Mouse (Mus musculus) midbrain, embryonic 14.5 days (tissue): Measurements from ENCODE around the gene Cks1b. TPM values are rescaled to one million over a fixed set of nuclear protein-coding genes. Genes with fewer than 3 reads are reported as not detected.

Experiments used
- ATAC-seq: fragments of 200-750 bp; cut with Nextera tagmentation; 2 replicates; pipeline ENCODE4 v1.8.0; 2017; ENCODE audit warnings: moderate number of reproducible peaks, moderate library complexity; ENCODE audit not compliant: low FRiP score, low TSS enrichment
- DNase-seq: peaks from one replicate; pipeline ENCODE4 v3.0.0-alpha.2; 2015
- H3K27ac ChIP-seq: fragments of 300-500 bp; sonication (generic); replicated peaks from 2 replicates; pipeline ENCODE4 v1.5.1; 2014; ENCODE audit warnings: mild to moderate bottlenecking, low read depth, low read length, moderate library complexity
- H3K27me3 ChIP-seq: fragments of 300-500 bp; sonication (generic); 2 replicates; pipeline ENCODE4 v1.6.1; 2014; ENCODE audit warnings: low read length, control low read depth, mixed read lengths; ENCODE audit not compliant: control insufficient read depth, insufficient read depth
- H3K36me3 ChIP-seq: fragments of 300-500 bp; sonication (generic); 2 replicates; pipeline ENCODE4 v1.6.1; 2014; ENCODE audit warnings: low read length, control low read depth; ENCODE audit not compliant: control insufficient read depth, insufficient read depth
- H3K4me1 ChIP-seq: fragments of 300-500 bp; sonication (generic); 2 replicates; pipeline ENCODE4 v1.6.1; 2014; ENCODE audit warnings: mild to moderate bottlenecking, antibody characterized with exemption, low read length, control low read depth; ENCODE audit not compliant: control insufficient read depth, insufficient read depth
- H3K4me2 ChIP-seq: fragments of 300-500 bp; sonication (generic); 2 replicates; pipeline ENCODE4 v1.6.1; 2014; ENCODE audit warnings: mild to moderate bottlenecking, low read length, moderate library complexity
- H3K4me3 ChIP-seq: fragments of 300-500 bp; sonication (generic); replicated peaks from 2 replicates; pipeline ENCODE4 v1.5.1; 2014; ENCODE audit warnings: low read depth, low read length
- H3K9ac ChIP-seq: fragments of 300-500 bp; sonication (generic); replicated peaks from 2 replicates; pipeline ENCODE4 v1.6.1; 2014; ENCODE audit warnings: mild to moderate bottlenecking, low read length, moderate library complexity
- H3K9me3 ChIP-seq: fragments of 300-500 bp; sonication (generic); 2 replicates; pipeline ENCODE4 v1.6.1; 2016; ENCODE audit warnings: low read length, control low read depth, mixed read lengths; ENCODE audit not compliant: control insufficient read depth
- WGBS: fragments of 180-500 bp; shearing (Covaris S2); extraction: QIAGEN DNeasy Blood & Tissue Kit; methylation state at CpG from one replicate; pipeline ENCODE4 v1.1.7; 2014; 5-methylcytosine and 5-hydroxymethylcytosine counted together
- polyA plus RNA-seq: library from polyadenylated mRNA; unstranded; fragments of >200 nt; fragmentation: Nextera tagmentation; extraction: Ambion mirVana; gene quantifications from 2 replicates; pipeline ENCODE4 v1.2.1, GENCODE M21; 2014

Gene Cks1b
- polyA plus RNA-seq, 1 experiment from 2014 or later = 115 TPM

DNA sequence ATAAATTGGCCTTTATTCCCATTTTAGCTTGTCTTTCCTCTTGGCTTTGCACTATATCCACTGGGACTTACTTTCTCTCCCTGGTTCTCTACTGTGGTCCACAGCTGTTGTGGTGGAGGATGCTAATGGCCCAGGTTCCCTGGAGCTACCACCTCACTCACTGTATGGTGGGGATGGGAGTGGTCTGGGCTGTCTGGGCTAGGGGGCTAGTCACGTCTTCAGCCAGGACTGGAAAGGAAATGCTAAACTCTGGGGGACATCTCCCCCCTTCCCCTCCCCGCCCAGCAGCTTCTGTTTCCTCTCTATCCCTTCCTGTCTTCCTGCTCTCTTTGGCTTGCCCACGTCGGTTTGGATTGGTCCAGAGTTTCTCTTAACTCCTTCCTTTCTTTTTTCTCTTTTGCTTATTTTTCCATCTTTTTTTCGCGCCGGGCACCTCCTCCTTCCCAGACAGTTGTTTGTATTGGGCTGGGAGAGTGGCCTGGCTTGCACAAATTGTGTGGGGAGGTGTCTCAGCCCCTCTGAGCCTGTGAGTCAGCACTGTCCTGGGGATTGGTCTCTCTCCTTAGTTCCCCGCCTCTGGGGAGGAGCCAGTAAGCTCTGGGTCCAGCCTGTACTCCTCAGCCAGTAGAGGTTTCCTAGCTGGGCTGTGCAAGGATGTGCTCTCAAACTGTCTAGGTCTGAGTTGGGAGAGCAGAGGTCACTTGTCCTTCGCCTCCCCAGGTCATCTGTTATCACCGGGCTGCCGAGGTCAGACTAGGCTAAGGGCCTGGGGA is 3.0 kb upstream of the Cks1b start:
- Histone ChIP-seq H3K9me3 (no peaks in the 10 kb centered on the region), H3K4me2 (peak overlapping the region; percentile 51), H3K27me3 (no peaks in the 10 kb centered on the region), H3K27ac (no peak overlapping the region), H3K4me1 (peaks cover 22% of the 10 kb centered on the region), H3K4me3 (peak overlapping the region; percentile 25), H3K36me3 (0 out of 2 replicates have a peak, but pooled peaks cover under 1% of the 10 kb centered on the region), H3K9ac (peak overlapping the region; percentile 49)
- DNase-seq (peak; percentile 65), ATAC-seq (no peak)
- WGBS = 6% methylated on average over 11 of the region's 11 CpGs

DNA sequence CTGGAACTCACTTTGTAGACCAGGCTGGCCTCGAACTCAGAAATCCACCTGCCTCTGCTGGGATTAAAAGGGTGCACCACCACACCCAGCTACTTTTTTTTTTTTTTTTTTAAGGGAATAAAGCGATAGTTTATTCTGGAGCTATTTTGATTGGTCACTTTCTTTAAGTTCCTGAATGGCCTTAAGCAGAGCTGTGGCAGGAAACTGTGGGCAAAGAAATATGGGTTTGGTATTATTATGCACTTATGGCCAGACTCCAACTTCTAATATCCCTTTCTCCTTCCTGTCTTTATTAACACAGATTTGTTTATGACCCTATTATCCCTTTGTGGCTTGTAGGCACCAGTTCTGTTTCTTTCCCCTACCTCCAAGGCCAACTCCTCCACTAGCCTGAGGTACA is 2.2 kb upstream of the Cks1b start:
- no peaks in the 10 kb centered on the region for H3K9me3 ChIP-seq
- H3K27me3 ChIP-seq = no peaks in the 10 kb centered on the region
- DNase-seq (no peak), ATAC-seq (no peak)
- H3K9ac ChIP-seq = no peak overlapping the region
- WGBS = 75% methylated on average over 2 of the region's 2 CpGs
- H3K4me2 ChIP-seq = peak overlapping the region; percentile 51; the same call in 1 of the 2 replicates
- peaks cover 22% of the 10 kb centered on the region for H3K4me1 ChIP-seq
- H3K36me3 ChIP-seq = peaks cover 6% of the 10 kb centered on the region; the same call in 1 of the 2 replicates
- H3K27ac ChIP-seq = no peak overlapping the region
- H3K4me3 ChIP-seq = no peak overlapping the region

DNA sequence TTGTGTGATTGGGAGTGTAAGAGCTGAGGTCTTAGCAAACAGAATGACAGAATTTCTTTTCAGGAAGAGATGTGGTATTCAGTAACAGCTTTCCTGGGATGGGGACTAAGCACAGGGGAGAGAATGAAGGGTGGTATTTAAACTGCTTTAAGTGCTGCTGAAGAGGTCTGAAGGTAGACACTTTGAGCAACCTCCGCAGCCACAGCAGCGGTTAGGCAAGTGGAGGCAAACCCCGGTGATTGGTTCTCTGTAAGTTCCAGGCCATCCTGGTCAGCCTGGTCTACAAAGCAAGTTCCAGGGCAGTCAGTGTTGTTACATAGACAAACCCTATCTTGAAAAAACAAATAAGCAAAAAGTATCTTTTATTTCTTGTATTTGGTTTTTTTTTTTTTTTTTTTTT is 1.8 kb upstream of the Cks1b start:
- H3K4me2 ChIP-seq = peak overlapping the region; percentile 93
- no peak overlapping the region; the same call in 1 of the 2 replicates for H3K9ac ChIP-seq
- WGBS = 37% methylated on average over 3 of the region's 3 CpGs
- H3K4me3 ChIP-seq = peak overlapping the region; percentile 56
- H3K9me3 ChIP-seq = no peaks in the 10 kb centered on the region
- H3K27me3 ChIP-seq = no peaks in the 10 kb centered on the region
- peaks cover 6% of the 10 kb centered on the region; the same call in 1 of the 2 replicates for H3K36me3 ChIP-seq
- DNase-seq (no peak), ATAC-seq (no peak)
- H3K27ac ChIP-seq = no peak overlapping the region
- peaks cover 22% of the 10 kb centered on the region for H3K4me1 ChIP-seq

DNA sequence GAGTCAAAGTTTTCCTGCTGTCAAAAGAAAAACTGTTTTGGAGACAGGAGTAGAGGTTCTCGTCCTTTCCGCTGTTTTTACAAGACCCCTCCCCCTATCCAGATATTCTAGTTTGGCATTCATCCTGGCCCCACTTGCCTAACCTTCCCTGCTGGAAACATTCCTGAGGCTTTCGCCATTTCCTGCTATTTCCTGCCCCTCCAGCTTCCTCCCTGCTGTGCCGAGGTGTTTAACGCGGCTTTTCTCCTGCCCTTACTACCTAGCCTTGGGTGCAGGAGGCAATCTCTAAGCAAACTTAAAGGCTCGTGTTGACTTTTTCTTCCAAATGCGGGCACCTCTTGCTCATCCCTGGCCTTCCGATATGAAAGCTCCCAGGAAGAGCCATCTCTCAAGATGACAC is 1.4 kb upstream of the Cks1b start:
- no peak for ATAC-seq
- H3K36me3 ChIP-seq = peaks cover 6% of the 10 kb centered on the region; the same call in 1 of the 2 replicates
- no peaks in the 10 kb centered on the region for H3K9me3 ChIP-seq
- H3K4me3 ChIP-seq = peak overlapping the region; percentile 56
- peaks cover 22% of the 10 kb centered on the region for H3K4me1 ChIP-seq
- WGBS = 6% methylated on average over 9 of the region's 9 CpGs
- no peaks in the 10 kb centered on the region for H3K27me3 ChIP-seq
- DNase-seq = peak; percentile 18
- H3K27ac ChIP-seq = peak overlapping the region; percentile 77; the same call in 1 of the 2 replicates
- H3K9ac ChIP-seq = peak overlapping the region; percentile 58
- peak overlapping the region; percentile 93 for H3K4me2 ChIP-seq

DNA sequence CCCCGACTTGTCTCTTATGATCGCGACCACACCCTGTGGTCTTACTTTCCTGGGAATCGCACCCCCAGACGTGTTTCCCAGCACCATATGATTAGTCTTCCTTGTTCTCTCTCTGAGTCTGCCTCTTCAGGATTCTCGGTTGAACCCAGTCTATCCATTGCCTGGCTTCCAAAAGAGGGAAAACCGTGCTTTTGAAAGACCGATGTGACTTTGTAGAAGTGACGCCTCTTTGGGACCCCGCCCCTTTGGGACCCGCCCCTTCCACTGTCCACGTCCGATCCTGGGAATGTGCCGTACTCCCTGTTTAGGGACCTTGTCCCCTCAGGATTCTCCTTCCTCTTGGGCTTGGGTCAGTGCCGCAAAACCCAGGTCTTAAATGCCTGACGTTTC is 673 bp upstream of the Cks1b start:
- H3K4me3 ChIP-seq = peak overlapping the region; percentile 56
- no peaks in the 10 kb centered on the region for H3K27me3 ChIP-seq
- WGBS = under 1% methylated on average over 16 of the region's 16 CpGs
- peak overlapping the region; percentile 58 for H3K9ac ChIP-seq
- H3K27ac ChIP-seq = peak overlapping the region; percentile 77
- H3K4me2 ChIP-seq = peak overlapping the region; percentile 93
- H3K36me3 ChIP-seq = peaks cover 6% of the 10 kb centered on the region
- ATAC-seq (peak; percentile 34), DNase-seq (no peak)
- H3K9me3 ChIP-seq = no peaks in the 10 kb centered on the region
- H3K4me1 ChIP-seq = peaks cover 22% of the 10 kb centered on the region

DNA sequence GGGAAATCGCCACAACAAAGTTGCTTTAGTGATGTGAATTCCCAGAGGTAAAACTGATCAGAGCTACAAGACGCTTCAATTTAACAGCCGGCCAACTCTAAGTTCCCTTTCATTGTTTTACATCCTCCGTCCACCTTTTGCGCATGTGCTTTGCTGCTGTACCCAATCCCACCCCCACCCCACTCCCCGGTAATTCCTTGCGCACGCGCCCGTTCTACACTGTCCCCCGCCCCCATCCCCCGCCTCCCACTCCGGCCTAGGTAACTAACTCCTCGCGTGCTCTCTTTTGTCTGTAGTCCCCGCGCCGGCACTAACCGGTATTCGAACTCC is 378 bp downstream of the Cks1b start:
- peaks cover 22% of the 10 kb centered on the region for H3K4me1 ChIP-seq
- no peaks in the 10 kb centered on the region for H3K27me3 ChIP-seq
- peak; percentile 87 for DNase-seq
- H3K36me3 ChIP-seq = peaks cover 6% of the 10 kb centered on the region
- peak overlapping the region; percentile 56 for H3K4me3 ChIP-seq
- peak overlapping the region; percentile 93 for H3K4me2 ChIP-seq
- no peaks in the 10 kb centered on the region for H3K9me3 ChIP-seq
- no peak overlapping the region; the same call in 1 of the 2 replicates for H3K9ac ChIP-seq
- no peak overlapping the region; the same call in 1 of the 2 replicates for H3K27ac ChIP-seq
- peak; percentile 44 for ATAC-seq
- under 1% methylated on average over 20 of the region's 20 CpGs for WGBS

DNA sequence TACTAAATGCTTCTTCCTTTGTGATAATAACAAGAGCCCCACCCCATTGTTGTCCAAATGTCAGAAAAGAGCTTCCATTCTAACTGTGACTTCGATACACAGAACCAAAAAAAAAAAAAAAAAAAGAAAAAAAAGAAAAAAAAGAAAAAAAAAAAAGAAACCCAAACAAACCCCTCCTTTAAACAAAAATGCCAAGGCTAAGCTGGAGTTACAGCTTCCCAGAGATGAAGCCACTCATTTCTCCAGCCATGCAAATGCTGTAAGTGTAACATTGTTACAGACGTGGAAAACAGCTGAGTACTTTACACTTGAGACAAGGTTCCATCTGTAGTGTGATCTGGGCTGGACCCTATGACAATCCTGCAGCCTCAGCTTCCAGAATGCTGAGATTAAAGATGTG is 1.1 kb downstream of the Cks1b start:
- peaks cover 6% of the 10 kb centered on the region for H3K36me3 ChIP-seq
- H3K4me1 ChIP-seq = peaks cover 21% of the 10 kb centered on the region
- no peak overlapping the region for H3K27ac ChIP-seq
- DNase-seq (no peak), ATAC-seq (no peak)
- H3K4me2 ChIP-seq = peak overlapping the region; percentile 93
- no peaks in the 10 kb centered on the region for H3K27me3 ChIP-seq
- no peak overlapping the region; the same call in 1 of the 2 replicates for H3K9ac ChIP-seq
- H3K4me3 ChIP-seq = peak overlapping the region; percentile 56
- 32% methylated on average over 2 of the region's 2 CpGs for WGBS
- no peaks in the 10 kb centered on the region for H3K9me3 ChIP-seq

DNA sequence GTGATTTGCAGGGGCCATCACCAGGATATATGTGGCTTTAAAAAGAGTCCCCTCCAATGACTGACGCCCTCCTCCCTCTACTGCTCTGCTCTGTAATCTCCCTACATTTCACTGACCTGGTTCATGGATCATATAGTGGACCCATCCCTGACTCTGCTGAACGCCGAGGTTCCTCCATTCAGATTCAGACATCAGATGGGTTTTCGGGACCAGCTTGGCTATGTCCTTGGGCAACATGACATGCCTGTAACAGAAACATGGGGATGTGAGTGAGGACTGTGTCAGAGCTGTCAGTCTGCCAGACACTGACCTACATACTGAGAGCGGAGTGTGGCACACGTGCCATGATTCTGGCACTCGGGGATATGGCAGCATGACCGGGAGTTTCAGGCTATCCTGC is 2.0 kb downstream of the Cks1b start:
- WGBS = 93% methylated on average over 8 of the region's 8 CpGs
- no peak for ATAC-seq
- Histone ChIP-seq H3K4me3 (no peak overlapping the region), H3K4me2 (0 out of 2 replicates have a peak overlapping the region, but pooled peaks have one; percentile 4), H3K27ac (no peak overlapping the region), H3K4me1 (peaks cover 16% of the 10 kb centered on the region), H3K9ac (no peak overlapping the region), H3K27me3 (no peaks in the 10 kb centered on the region), H3K9me3 (no peaks in the 10 kb centered on the region), H3K36me3 (peaks cover 6% of the 10 kb centered on the region)
- DNase-seq = no peak
